Mouse (Mus musculus) urinary bladder, postnatal 10 days (tissue): ENCODE measurements around the gene Calml3.

Experiments used
- DNase-seq: peaks from one replicate; pipeline ENCODE4 v3.0.0; 2022; ENCODE audit warnings: low spot score

Calml3 gene

DNA sequence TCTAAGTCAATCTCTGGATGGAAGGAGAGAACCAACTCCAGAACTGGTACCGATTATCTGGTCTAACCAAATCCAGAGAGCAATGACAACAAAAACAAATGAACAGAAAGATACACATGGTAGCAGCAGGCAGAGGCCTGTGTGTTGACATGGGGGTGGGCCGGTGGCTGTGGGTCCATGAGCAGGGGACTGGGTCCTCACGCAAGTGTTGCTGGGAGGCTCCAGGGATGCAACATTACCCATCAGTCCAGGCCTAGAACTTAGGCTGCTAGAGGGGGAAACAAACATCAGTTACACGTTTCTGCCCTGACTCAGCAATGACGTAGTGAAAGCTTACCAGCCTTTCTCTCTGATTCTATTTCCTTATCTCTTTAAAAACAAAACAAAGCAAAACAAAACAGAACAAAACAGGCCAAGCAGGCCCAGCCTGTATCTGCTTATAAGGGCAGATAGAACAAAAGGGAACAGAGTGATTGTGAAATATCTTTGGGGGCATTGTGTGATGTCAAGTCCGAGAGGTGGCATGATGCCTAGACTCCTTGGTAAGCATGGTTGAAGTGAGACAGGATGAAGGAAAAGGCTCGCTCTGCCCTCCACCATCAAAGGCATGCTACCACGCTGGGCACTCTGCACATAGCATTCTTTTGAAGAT lies 24.4 kb downstream of the Calml3 start:
- DNase-seq = no peak

GRCm38 (mm10) chr13:3778591-3779364 lies 25.3 kb downstream of the Calml3 start:
- no peak for DNase-seq

DNA sequence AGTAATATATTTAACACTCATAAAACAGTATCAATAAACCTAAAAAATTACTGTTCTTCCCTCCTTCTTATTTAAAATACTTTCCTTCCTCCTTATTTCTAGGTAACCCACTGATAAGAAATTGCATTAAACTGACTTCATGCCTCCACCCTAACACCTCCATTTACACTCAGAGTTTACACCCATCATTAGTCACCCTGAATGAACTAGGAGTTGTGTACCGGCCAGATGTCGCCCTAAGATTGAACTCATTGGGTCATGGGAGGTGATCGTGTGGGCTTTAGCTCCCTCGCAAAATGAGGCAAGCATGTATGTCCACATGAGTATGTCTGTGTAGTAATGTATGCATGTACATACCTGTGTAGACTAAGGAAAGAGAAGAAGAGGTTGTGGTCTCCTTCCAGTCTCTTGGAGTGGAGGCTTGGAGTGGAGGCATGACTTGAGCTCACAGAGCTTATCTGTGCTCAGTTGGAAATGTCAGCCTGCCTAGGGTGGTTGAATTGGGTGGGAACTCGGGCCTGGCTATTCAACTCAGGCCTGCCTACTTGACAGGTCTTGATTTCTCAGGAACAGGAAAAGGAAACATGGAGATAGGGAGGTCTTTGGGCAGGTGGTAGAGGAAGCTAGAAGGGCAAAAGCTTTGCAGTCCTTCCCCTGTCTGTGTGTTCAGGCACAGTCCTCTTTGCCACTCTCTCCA lies 26.8 kb downstream of the Calml3 start:
- no peak for DNase-seq

DNA sequence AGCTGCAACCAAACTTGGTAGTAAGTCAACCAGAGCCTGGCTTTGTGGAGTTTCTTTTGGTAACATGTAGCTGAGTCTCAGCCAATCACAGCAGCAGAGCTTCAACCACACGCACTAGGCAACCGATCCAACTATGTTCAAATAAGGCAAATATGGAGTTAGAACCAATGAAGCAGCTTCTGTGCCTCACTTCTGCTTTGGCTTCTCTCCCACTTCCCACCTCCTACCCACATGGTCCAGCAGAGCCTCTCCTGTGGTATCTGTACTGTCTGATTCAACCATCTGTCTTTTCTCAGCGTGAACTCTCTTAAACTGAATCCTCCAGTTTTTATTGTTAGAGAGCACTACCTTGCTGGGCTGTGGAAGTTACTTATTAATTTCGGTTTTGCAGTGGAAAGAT lies 27.7 kb downstream of the Calml3 start:
- no peak for DNase-seq

DNA sequence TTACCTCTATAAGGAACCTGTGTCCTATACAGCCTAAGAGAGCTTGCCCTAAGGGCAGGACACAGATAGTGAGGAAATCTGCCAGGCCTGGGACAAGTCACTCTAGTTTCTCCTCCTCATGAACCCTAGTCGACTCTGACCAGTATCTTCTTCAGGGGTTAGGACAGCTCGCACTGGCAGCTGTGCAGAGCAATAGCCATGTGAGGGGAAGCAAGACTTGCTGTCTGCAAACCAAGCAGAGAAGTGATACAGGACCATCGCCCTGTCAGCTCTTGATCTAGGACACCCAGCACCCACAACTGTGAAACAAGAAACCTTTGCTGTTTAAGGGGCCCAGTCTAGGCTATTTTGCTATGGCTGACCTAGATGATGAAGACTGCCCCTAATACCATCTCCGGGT lies 29.1 kb downstream of the Calml3 start:
- DNase-seq = no peak

- DNase-seq = no peak
Observed at GRCm38 (mm10) chr13:3774280-3774679, 29.8 kb downstream of the Calml3 start.

GRCm38 (mm10) chr13:3773149-3773688 lies 30.9 kb downstream of the Calml3 start:
- no peak for DNase-seq

DNA sequence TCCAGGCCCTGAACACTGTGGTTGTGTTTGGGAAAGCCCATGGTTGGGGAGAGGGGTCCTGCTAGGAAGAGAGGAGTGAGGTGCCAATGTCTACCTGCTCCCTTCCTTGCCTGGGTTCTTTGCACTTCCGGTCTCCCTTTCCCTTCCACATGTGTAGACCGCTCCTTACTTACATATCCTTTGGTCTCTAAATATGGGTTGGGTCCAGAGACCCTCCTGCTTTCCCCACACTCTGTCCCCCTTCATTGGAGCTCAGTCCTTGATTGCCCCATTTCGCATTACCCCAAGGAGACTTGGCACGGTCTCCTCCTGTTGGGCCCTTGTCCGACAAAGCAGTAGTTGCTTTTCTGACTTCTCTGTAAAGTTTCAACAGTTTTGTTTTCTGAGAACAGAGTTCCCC lies 32.9 kb downstream of the Calml3 start:
- DNase-seq = no peak

DNA sequence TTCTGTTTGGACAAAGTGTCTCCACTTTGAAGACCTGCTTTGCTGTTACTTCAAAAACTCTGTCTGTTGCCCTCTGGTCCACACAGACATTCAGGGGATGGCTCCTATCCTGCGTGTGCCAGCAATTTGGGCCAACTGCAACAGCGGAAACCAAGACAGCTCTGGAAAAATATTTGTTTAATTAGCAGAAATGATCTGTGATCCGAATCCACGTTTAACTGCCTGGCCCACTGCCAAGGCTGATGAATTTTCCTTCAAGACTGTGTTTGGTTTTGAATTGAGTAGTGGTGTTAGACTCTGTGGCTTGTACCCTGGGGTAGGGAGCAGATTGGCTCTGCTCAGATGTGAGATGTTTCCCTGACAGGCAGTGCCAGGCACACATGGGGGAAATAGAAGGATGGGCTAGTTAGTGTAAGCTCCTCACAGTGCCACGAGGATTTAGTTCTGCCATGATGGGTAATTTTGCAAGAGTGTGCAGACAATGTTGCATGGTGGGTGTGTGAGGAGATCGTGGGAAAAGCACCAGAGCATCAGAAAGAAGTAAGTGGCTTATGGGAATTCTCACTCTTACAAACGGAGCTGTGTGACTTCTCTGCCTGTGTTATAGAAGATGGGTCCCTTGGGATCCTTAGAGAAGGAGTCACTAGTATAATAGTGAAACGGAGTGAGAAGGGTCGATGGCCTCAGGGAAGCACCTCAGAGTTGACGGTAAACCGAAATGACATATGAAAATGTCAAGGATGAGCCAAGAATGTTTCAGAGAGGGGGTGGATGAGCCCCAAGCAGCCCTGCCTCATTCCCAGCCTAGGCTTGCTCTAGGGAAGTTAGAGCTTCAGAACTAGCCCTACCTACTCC lies 33.7 kb downstream of the Calml3 start:
- no peak for DNase-seq

DNA sequence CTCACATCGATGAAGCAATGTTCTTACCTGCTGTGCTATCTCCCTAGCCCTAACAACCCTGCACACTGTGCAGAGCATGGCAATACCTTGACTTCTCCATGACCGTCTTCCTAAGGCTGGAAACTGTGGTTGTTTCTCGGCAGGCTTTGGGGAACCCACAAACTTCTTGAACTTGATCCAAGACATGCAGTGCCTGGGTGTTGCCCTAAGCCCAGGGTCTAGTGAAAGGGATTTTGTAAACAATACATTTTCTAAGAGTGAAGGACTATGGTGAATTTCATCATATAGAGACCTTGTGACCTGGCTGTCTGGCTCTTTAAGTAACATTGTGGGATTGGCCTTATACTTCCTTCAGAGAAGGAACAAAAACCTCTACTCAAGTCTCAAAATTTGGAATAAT lies 34.6 kb downstream of the Calml3 start:
- DNase-seq = no peak

GRCm38 (mm10) chr13:3768621-3769020 lies 35.5 kb downstream of the Calml3 start:
- no peak for DNase-seq

DNA sequence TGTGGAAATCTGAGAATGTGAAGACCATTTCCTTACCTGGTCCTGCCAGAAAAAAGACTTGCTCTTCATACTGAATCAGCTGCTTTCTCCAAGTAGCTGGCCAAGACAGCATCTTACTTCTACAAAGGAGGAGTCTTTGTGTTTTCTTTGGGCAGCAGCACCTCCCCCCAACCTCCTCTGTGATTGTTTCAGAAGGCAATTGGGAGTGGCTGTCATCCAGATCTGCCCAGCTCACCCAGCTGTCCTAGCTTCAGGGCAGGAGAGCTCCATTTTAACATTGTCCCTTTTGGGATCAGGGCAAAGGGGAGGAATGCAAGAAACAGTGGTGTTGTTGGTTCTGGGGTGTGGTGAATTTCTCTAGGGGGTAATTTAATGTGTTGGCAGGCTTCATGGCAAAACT lies 37.0 kb downstream of the Calml3 start:
- DNase-seq = no peak

DNA sequence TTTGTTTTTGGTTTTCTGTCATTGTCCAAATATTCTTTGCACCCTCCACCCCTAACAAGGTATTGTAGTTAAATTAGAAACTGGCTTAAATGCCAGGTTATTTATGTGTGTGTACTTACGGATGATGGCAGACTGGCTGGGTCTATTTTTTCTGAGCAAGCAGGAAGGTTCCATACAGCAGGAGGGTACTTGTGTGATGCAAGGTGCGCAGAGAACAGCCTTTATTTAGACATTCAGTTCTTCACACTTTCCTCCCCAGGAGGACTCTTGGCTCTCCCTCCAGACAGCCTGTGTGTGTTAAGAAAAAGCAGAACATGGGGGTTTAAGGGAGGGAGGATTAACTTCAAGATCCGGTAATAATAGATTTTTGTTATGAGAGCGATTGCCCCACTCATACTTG lies 38.3 kb downstream of the Calml3 start:
- DNase-seq = no peak

- DNase-seq = no peak
Observed at GRCm38 (mm10) chr13:3761131-3761530, 43.0 kb downstream of the Calml3 start.

DNA sequence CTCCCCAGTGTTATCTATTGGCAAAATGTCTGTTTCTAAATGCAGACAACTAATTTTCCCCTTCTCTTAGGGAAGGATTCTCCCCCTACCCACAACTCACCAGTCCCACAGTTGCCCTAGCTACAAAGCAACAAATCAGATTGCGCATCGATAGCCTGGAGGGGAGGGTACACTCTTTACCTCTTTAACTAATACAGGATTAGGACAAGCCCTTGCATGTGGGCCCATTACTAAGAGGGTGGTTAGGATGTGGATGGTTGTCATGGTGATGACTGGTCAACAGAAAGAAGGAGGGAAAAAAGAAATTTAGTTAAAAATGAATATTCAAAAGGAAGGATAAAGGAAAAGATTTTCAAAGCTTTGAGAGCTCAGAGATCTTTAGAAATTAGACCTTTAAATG lies 45.8 kb downstream of the Calml3 start:
- no peak for DNase-seq

DNA sequence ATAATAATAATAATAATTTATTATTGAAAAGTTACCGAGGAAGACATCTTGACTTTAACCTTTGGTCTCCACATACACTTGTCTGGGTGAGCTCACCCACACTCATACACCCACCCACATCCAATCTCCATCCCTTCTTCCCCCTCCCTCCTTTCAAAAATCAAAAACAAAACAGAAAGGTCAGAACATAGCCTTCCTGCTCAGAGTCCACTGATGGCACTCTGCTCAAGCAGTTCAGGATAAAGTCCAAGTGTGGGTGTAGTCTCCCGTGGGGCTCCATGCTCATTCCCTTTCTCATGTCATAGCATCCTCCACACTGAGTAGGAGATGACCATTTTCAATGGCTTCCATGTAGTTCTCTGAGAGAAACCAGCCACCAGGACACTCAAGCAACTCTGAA lies 50.8 kb downstream of the Calml3 start:
- no peak for DNase-seq
